In the genomic region with DNA sequence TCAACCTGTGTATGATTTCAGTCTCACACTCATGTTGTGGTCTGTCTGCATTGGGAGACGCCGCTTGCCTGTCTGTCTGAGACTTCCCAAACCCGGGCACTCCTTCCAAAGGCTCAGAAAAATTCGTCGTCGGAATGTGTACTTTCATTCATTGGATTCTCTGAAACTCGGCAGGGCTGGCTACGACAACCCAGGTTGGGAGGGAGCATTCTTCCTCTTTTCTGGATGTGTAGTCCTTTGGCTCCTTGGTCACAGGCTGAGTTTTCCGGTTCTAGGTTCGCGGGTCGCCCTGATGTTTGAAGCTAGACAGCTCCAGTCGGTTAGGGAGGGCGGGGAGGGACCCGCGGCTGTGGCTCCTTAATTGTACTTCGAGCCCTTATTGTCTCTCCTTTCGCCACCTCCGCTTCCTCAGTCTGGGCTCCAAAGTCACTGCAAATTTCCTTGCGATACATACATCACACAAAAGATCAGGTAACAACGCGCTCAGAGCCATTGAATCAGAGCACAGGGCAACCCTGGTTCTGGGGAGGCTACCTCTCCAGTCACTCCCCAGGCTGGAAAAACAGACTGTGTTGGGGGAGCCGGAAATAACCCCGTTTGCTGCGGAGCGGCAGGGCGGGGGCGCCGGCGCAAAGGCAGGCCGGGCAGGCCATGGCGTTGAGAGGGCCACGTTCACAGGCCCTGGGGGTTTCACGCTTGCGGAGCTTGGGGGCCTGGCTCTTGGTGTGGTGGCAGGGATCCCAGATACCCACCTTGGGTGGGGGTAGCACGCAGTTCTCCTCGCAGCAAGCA, we compare ENCODE assay signal across 10 mouse cellular contexts. TPM values are rescaled to one million over a fixed set of nuclear protein-coding genes. Genes with fewer than 3 reads are reported as not detected.
DNase-seq lines count a peak whose midpoint lies in the region; ATAC-seq and TF ChIP-seq lines count a peak whose summit lies in the region.
"Had no signal": no experiment of that assay in that cellular context is flagged by ENCODE, and none has a peak within 500 bp of the region (broad histone marks: within the 10 kb centered on the region; RNA-seq: fewer than 3 reads in every experiment).

No protein-coding gene starts in this region.

- TF ChIP-seq POLR2A in spleen, adult 2 months (IDR thresholded peaks at IDR 0.05; ENCODE audit: low read depth, low read length) = no peak

- peaks cover 12% of the 10 kb centered on the region for H3K4me1 ChIP-seq in spleen, adult 2 months (ENCODE audit: control insufficient read depth, insufficient read depth, insufficient read length)
- peaks cover 72% of the 10 kb centered on the region for H3K4me1 ChIP-seq in limb, embryonic 10.5 days
- no peaks in the 10 kb centered on the region for H3K4me1 ChIP-seq in stomach, postnatal 0 days (replicated peaks; ENCODE audit: control insufficient read depth, insufficient read depth)

- TF ChIP-seq CTCF in spleen, adult 2 months (IDR thresholded peaks at IDR 0.05; ENCODE audit: extremely low read depth, insufficient read depth, insufficient read length, insufficient replicate concordance) = no peak
- no peak for TF ChIP-seq CTCF in stomach, postnatal 0 days (IDR thresholded peaks at IDR 0.05; ENCODE audit: low read depth)

- DNase-seq in gastrocnemius, postnatal 25 days = peak; percentile 44
- DNase-seq in gastrocnemius, postnatal 4 days (ENCODE audit: low spot score in 2 of 2) = no peak
- no peak for DNase-seq in spleen, adult 2 months (ENCODE audit: low read depth in 1 of 2, low spot score in 2 of 2)
- DNase-seq in spleen, postnatal 14 days (ENCODE audit: low spot score in 2 of 2) = no peak
- DNase-seq in limb, embryonic 10.5 days (ENCODE audit: low spot score) = no peak
- DNase-seq in stomach, postnatal 0 days (ENCODE audit: low spot score) = no peak
- no peak for DNase-seq in spleen, adult 12 weeks (ENCODE audit: low spot score)
- no peak for DNase-seq in adipocyte (ENCODE audit: low spot score)
- DNase-seq: cerebellum, adult 9-10 months had no signal

- peaks cover 52% of the 10 kb centered on the region for H3K27me3 ChIP-seq in spleen, adult 2 months (ENCODE audit: control insufficient read depth, insufficient read depth, low read length)
- peaks cover 100% of the 10 kb centered on the region for H3K27me3 ChIP-seq in limb, embryonic 10.5 days (ENCODE audit: low read depth, poor library complexity, severe bottlenecking)
- H3K27me3 ChIP-seq in stomach, postnatal 0 days (ENCODE audit: control insufficient read depth, insufficient read depth, low read length) = peaks cover 56% of the 10 kb centered on the region

- peak overlapping the region; percentile 42 for H3K4me3 ChIP-seq in spleen, adult 2 months (ENCODE audit: extremely low read depth, insufficient read depth, insufficient read length)
- H3K4me3 ChIP-seq in limb, embryonic 10.5 days = peak overlapping the region; percentile 49
- peak overlapping the region; percentile 23 for H3K4me3 ChIP-seq in stomach, postnatal 0 days (ENCODE audit: low read depth, low read length)

- H3K4me2 ChIP-seq in stomach, postnatal 0 days (replicated peaks; ENCODE audit: low read depth) = peak overlapping the region; percentile 36

- H3K9ac ChIP-seq in stomach, postnatal 0 days (ENCODE audit: low read length) = no peak overlapping the region

- no peak for ATAC-seq in stomach, postnatal 0 days (ENCODE audit: low FRiP score, low TSS enrichment)

- H3K9me3 ChIP-seq in limb, embryonic 10.5 days (replicated peaks) = no peaks in the 10 kb centered on the region
- no peaks in the 10 kb centered on the region for H3K9me3 ChIP-seq in stomach, postnatal 0 days (ENCODE audit: control insufficient read depth, low read length)

- H3K27ac ChIP-seq in spleen, adult 2 months (ENCODE audit: insufficient read depth, low read length) = no peak overlapping the region
- H3K27ac ChIP-seq in limb, embryonic 10.5 days = peak overlapping the region; percentile 80
- no peak overlapping the region for H3K27ac ChIP-seq in stomach, postnatal 0 days (replicated peaks)

- no peaks in the 10 kb centered on the region for H3K36me3 ChIP-seq in spleen, adult 2 months (ENCODE audit: control insufficient read depth, insufficient read depth, low read length)
- H3K36me3 ChIP-seq in limb, embryonic 10.5 days = no peaks in the 10 kb centered on the region
- no peaks in the 10 kb centered on the region for H3K36me3 ChIP-seq in stomach, postnatal 0 days (ENCODE audit: control insufficient read depth, insufficient read depth, low read length)

- WGBS in spleen, adult 2 months = 3% methylated on average over 36 of the region's 37 CpGs
- under 1% methylated on average over 37 of the region's 37 CpGs for WGBS in limb, embryonic 10.5 days
- 3% methylated on average over 37 of the region's 37 CpGs for WGBS in stomach, postnatal 0 days

- TF ChIP-seq EP300 in stomach, postnatal 0 days (optimal IDR thresholded peaks at IDR 0.05) = no peak

RNA-seq across cellular contexts. Expression of gene Hoxc9, which starts 0.6 kb away (rescaled TPM):
- total RNA-seq in gastrocnemius, postnatal 25 days (2021) = 1 to 10 TPM; 4.6 to 6.5 TPM
- total RNA-seq in gastrocnemius, postnatal 4 days (2021) = 1 to 10 TPM; 8.4 to 8.6 TPM
- polyA plus RNA-seq in spleen, adult 2 months (2012; rRNA removed) = 0.05 TPM in 1 of 2 replicates, not detected in the other
- polyA plus RNA-seq in limb, embryonic 10.5 days (2016; fragmentation: Nextera tagmentation; extraction: Ambion mirVana) = 4.4 and 6.9 TPM in 2 replicates
- not detected in 2 replicates for polyA plus RNA-seq in stomach, postnatal 0 days (2015; fragmentation: Nextera tagmentation; extraction: Ambion mirVana)
- polyA plus RNA-seq: stomach, embryonic 14.5 days had no signal

RNA-seq across cellular contexts. Expression of gene Hoxc5, which starts 9.6 kb away (rescaled TPM):
- total RNA-seq in gastrocnemius, postnatal 25 days (2021) = 1 to 10 TPM; 1.6 to 1.8 TPM
- 1 to 10 TPM; 4.1 to 5.0 TPM for total RNA-seq in gastrocnemius, postnatal 4 days (2021)
- 0.05 TPM in 1 of 2 replicates, not detected in the other for polyA plus RNA-seq in spleen, adult 2 months (2012; rRNA removed)
- polyA plus RNA-seq in limb, embryonic 10.5 days (2016; fragmentation: Nextera tagmentation; extraction: Ambion mirVana) = 10.6 and 12.7 TPM in 2 replicates
- polyA plus RNA-seq in stomach, postnatal 0 days (2015; fragmentation: Nextera tagmentation; extraction: Ambion mirVana) = 18.0 and 18.2 TPM in 2 replicates

RNA-seq across cellular contexts. Expression of gene Hoxc10, which starts 10.2 kb away (rescaled TPM):
- 10 to 100 TPM; 61.5 to 69.5 TPM for total RNA-seq in gastrocnemius, postnatal 25 days (2021)
- total RNA-seq in gastrocnemius, postnatal 4 days (2021) = 10 to 100 TPM; 45.2 to 46.4 TPM
- polyA plus RNA-seq in spleen, adult 2 months (2012; rRNA removed) = not detected in 2 replicates
- 21.4 and 51.4 TPM in 2 replicates for polyA plus RNA-seq in limb, embryonic 10.5 days (2016; fragmentation: Nextera tagmentation; extraction: Ambion mirVana)
- polyA plus RNA-seq in stomach, postnatal 0 days (2015; fragmentation: Nextera tagmentation; extraction: Ambion mirVana) = not detected in 2 replicates
- polyA plus RNA-seq: stomach, embryonic 14.5 days had no signal

RNA-seq across cellular contexts. Expression of gene Hoxc8, which starts 13.6 kb away (rescaled TPM):
- 1 to 10 TPM; 1.3 to 1.6 TPM for total RNA-seq in gastrocnemius, postnatal 25 days (2021)
- total RNA-seq in gastrocnemius, postnatal 4 days (2021) = 1 to 10 TPM; 3.2 to 3.3 TPM
- not detected in 2 replicates for polyA plus RNA-seq in spleen, adult 2 months (2012; rRNA removed)
- 5.1 and 6.0 TPM in 2 replicates for polyA plus RNA-seq in limb, embryonic 10.5 days (2016; fragmentation: Nextera tagmentation; extraction: Ambion mirVana)
- 7.1 and 7.3 TPM in 2 replicates for polyA plus RNA-seq in stomach, postnatal 0 days (2015; fragmentation: Nextera tagmentation; extraction: Ambion mirVana)

RNA-seq across cellular contexts. Expression of gene Hoxc6, which starts 21.2 kb away (rescaled TPM):
- 1 to 10 TPM; 5.3 to 8.1 TPM for total RNA-seq in gastrocnemius, postnatal 25 days (2021)
- 10 to 100 TPM; 12.7 to 12.8 TPM for total RNA-seq in gastrocnemius, postnatal 4 days (2021)
- polyA plus RNA-seq in spleen, adult 2 months (2012; rRNA removed) = 0.07 TPM in 1 of 2 replicates, not detected in the other
- 10.1 and 10.2 TPM in 2 replicates for polyA plus RNA-seq in limb, embryonic 10.5 days (2016; fragmentation: Nextera tagmentation; extraction: Ambion mirVana)
- polyA plus RNA-seq in stomach, postnatal 0 days (2015; fragmentation: Nextera tagmentation; extraction: Ambion mirVana) = 3.3 and 4.9 TPM in 2 replicates

Comparison
In these comparisons a context has a peak if more than half of its experiments do, and no peak if none do; other contexts are left out.
1. RNA of gene Hoxc5, which starts 9.6 kb away (polyA plus RNA-seq): 18.0 to 18.2 TPM in stomach, postnatal 0 days and 10.6 to 12.7 TPM in limb, embryonic 10.5 days; 0.05 TPM in spleen, adult 2 months; every median in the first group is over 10 times any median in the second.
2. RNA of gene Hoxc10, which starts 10.2 kb away (polyA plus RNA-seq): 21.4 to 51.4 TPM in limb, embryonic 10.5 days; not detected in spleen, adult 2 months and not detected in stomach, postnatal 0 days; every median in the first group is over 10 times any median in the second.
3. Peak in every context shown above with its lines, with median percentiles within 50 percentile points of each other: H3K4me3 ChIP-seq.